Mouse (Mus musculus) left cerebral cortex, adult 2 months (tissue): Measurements from ENCODE around the gene Batf3. TPM values are rescaled to one million over a fixed set of nuclear protein-coding genes. Genes with fewer than 3 reads are reported as not detected.
A peak's percentile ranks its signal among the peaks of the same experiment; 100 is the strongest.
"Not testable (repeated sequence)": the region's sequence is repeated elsewhere in the genome, so short reads cannot be mapped to it uniquely, and the experiment has no call there.

Experiments used
- DNase-seq, 2 experiments: peaks; one replicate each; pipeline ENCODE4 v3.0.0; 2021 to 2022; ENCODE audit warnings: low spot score in 2 of 2, mixed read lengths in 1 of 2; ENCODE audit errors: extremely low spot score in 1 of 2
- H3K27ac ChIP-seq: fragments of 200-600 bp; 2 replicates; pipeline ENCODE4 v1.8.1; 2022
- H3K4me3 ChIP-seq: fragments of 200-600 bp; 2 replicates; pipeline ENCODE4 v1.8.1; 2022
- CTCF ChIP-seq: fragments of 200-600 bp; IDR thresholded peaks from 2 replicates; pipeline ENCODE4 v1.8.1; 2022; ENCODE audit warnings: antibody characterized with exemption, mild to moderate bottlenecking, moderate library complexity
- intact Hi-C: fragments of 180-260 bp; cut with DNase I; formaldehyde crosslinking; loops from one replicate; pipeline ENCODE4 v1.15.1; 2025
- total RNA-seq, 2 experiments: library from RNA; stranded (reverse); gene quantifications; 2 replicates each; pipeline ENCODE4 v1.2.3; 2021

Batf3 gene
- total RNA-seq, 2 experiments from 2014 or later = 1.6 to 1.8 TPM

DNA sequence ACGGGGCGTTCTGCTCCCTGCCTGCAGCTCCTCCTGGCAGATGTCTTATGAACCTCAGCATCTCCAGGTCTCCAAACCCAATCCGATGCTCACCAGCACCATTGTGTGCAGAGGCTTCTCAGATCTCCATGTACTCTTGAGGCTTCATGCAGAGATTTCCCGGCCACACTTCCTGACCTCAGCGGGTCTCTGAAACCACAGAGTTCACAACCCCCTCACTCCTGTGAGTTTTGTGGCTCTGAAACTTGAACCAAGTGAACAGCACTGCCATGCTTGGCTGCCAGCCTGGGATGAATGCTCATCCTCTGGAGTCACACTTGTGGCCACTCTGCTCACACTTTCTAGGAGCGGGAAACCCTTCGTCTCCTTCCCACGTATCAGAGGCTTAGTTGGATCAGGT lies 43.3 kb downstream of the Batf3 start:
- intact Hi-C loops = no loop called here

DNA sequence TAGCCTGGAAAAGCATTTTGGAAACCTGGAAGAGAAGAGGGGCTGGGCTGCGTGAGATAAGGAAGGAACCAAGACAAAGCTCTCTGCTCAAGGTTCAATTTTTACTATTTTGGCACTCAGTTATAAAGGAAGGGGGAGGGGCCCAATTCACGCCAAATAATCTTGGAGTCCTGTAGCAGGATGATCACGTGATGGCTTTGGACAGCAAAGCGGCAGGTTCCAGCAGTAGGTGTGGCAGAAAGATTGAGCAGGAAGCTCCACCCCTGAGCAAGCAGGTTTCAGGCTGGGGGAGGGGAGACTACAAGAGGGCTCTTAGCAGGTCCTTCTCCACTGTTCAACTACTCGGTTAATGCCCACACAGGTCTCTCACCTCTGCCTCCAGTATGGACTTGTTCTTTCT lies 51.8 kb downstream of the Batf3 start:
- DNase-seq, H3K4me3 ChIP-seq, intact Hi-C loops, H3K27ac ChIP-seq: not testable (repeated sequence)

More for the DNA sequence above, 43.3 kb downstream of the Batf3 start:
- Histone ChIP-seq H3K27ac (no peak overlapping the region), H3K4me3 (no peak overlapping the region)
- no peak for TF ChIP-seq CTCF
- DNase-seq = no peak

DNA sequence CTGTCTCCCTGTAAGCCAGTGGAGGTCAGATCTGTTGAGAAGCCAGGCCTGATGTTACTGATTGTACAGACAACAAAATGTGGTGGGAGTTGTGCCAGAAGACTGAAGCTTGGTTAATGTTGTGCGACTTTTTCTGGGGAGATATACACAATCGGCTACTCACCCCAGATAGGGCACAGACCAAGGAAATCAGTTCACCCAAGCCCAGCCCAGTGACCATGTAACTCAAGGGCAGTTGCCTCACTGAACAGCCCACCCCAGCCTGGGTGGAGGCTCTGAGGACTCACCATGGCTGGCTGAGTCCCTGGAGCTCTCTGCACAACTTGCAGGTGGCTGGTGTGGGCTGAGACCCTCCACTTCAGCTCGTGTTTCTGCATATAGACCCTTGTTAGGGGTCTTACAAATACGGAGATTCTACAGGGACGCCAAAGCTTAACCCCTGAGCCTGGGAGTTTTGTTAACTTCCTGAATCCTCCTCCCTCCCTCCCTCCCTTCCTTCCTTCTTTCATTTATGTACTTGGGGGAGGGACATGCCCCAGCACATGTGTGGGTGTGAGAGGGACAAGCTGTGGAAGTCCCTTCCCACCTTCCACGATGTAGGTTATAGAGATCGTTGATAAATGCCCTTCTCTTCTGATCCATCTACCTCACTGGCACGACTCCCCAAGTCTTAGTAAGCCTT lies 53.4 kb downstream of the Batf3 start:
- no peak overlapping the region for H3K27ac ChIP-seq
- TF ChIP-seq CTCF = no peak
- H3K4me3 ChIP-seq = no peak overlapping the region
- no peak for DNase-seq
- intact Hi-C loops = loop anchor here (5.0 kb wide), 1 partner anchor 126 kb away; no protein-coding TSS in a partner anchor

DNA sequence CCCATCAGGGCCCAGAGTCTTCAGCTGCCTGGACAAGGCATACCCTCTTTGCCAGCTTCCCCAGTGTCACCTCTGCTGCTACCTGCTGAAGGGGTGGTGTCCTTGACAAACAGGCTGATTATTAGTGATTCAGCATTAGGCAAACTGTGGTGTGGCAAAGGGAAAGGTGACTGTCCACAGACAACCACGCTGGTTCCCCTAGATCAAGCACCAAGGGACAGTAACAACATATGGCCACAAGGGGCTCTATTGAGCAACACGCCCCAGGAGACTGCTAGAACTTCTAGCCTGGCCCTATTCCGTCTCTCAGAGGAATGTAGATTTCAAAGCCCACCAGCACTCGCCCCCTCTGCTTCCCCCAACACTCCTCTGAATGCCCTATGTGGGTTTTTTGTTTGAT lies 55.4 kb downstream of the Batf3 start:
- peak; percentile 22 to 38 for DNase-seq
- intact Hi-C loops = loop anchor here (5.0 kb wide), 1 partner anchor 124 kb away; no protein-coding TSS in a partner anchor
- TF ChIP-seq CTCF = peak; percentile 86
- Histone ChIP-seq H3K4me3 (no peak overlapping the region), H3K27ac (no peak overlapping the region)

DNA sequence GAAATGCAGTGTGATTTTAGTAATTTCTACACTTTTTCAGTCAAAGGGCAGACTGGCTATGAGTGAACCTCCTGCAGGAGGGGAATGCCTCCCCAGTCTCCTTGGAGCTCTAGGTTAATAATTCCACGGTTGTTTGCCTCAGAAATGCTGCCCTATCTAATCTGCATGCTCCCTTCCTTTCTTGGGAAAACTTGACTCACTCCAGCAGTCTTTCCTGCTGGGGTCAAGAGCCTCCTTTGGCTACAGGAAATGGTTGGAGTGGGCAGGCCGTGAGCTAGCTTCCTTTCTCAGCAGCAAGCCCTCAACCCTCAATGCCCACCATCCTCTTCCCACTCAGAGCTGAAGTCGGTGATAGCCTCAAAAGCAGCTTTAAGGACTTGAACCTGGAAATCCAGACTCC lies 56.7 kb downstream of the Batf3 start:
- no peak for DNase-seq
- no peak overlapping the region for H3K27ac ChIP-seq
- intact Hi-C loops = loop anchor here (5.0 kb wide), 1 partner anchor 123 kb away; no protein-coding TSS in a partner anchor
- no peak for TF ChIP-seq CTCF
- no peak overlapping the region for H3K4me3 ChIP-seq

Other genes with a start within 250 kb of the Batf3 start
- gene Rps6kc1, start 186.1 kb upstream of the Batf3 start, total RNA-seq = 100 to 1,000 TPM; 111 to 117 TPM
- gene Angel2, start 172.7 kb upstream of the Batf3 start, total RNA-seq = 10 to 100 TPM; 56.2 to 57.5 TPM
- gene Vash2, start 118.6 kb upstream of the Batf3 start, total RNA-seq = 1 to 10 TPM; 2.6 to 2.7 TPM
- gene Flvcr1, start 71.7 kb upstream of the Batf3 start, total RNA-seq = 10 to 100 TPM; 14.4 to 16.8 TPM
- not detected for gene Spata45, start 61.2 kb upstream of the Batf3 start, total RNA-seq
- gene Tatdn3, start 34.9 kb upstream of the Batf3 start, total RNA-seq = 10 to 100 TPM; 30.9 to 35.4 TPM
- gene Nsl1, start 34.8 kb upstream of the Batf3 start, total RNA-seq = under 1 TPM; 0.38 to 0.47 TPM
- not detected for gene Fam71a, start 67.0 kb downstream of the Batf3 start, total RNA-seq
- gene Atf3, start 120.2 kb downstream of the Batf3 start, total RNA-seq = 1 to 10 TPM in 1 of 2 experiments, under 1 TPM in 1; 0.48 to 2.4 TPM
- gene Nenf, start 220.3 kb downstream of the Batf3 start, total RNA-seq = 10 to 100 TPM; 71.3 to 76.4 TPM
- gene Tmem206, start 228.1 kb downstream of the Batf3 start, total RNA-seq = 1 to 10 TPM; 9.3 to 9.4 TPM